Mouse (Mus musculus): Measurements from ENCODE around the gene Lmna. TPM values are rescaled to one million over a fixed set of nuclear protein-coding genes. Genes with fewer than 3 reads are reported as not detected.
A peak's percentile ranks its signal among the peaks of the same experiment; 100 is the strongest.

Lmna gene
- 51.0 and 59.7 TPM in 2 replicates for polyA plus RNA-seq (2015; fragmentation: Nextera tagmentation; extraction: Ambion mirVana)

- Histone ChIP-seq H3K4me2 (ENCODE audit: low read length) (peak within 1 kb of the TSS; percentile 67), H3K9me3 (replicated peaks; ENCODE audit: control insufficient read depth, low read length, poor library complexity, severe bottlenecking) (no peaks in the 10 kb centered on the region), H3K27me3 (ENCODE audit: control insufficient read depth, insufficient read depth, low read depth, low read length) (no peaks in the 10 kb centered on the region), H3K36me3 (ENCODE audit: control insufficient read depth, insufficient read depth, low read length) (no peaks in the 10 kb centered on the region), H3K4me1 (ENCODE audit: control insufficient read depth, insufficient read depth, low read length) (peaks cover 20% of the 10 kb centered on the region), H3K27ac (ENCODE audit: low read length) (peak within 1 kb of the TSS; percentile 91), H3K4me3 (ENCODE audit: low read depth, low read length) (peak within 1 kb of the TSS; percentile 39), H3K9ac (ENCODE audit: low read depth, low read length) (peak within 1 kb of the TSS; percentile 66)
- ATAC-seq = peak; percentile 96
- WGBS = under 1% methylated on average over 29 of the region's 31 CpGs
These were observed at the start of gene Lmna for GRCm38 (mm10) chr3:88509692-88510420. Lmna (minus strand) TSS chr3:88509956.

- Histone ChIP-seq H3K4me3 (ENCODE audit: low read depth, low read length) (no peak overlapping the region), H3K9ac (ENCODE audit: low read depth, low read length) (no peak overlapping the region), H3K9me3 (replicated peaks; ENCODE audit: control insufficient read depth, low read length, poor library complexity, severe bottlenecking) (no peaks in the 10 kb centered on the region), H3K27me3 (ENCODE audit: control insufficient read depth, insufficient read depth, low read depth, low read length) (no peaks in the 10 kb centered on the region), H3K4me1 (ENCODE audit: control insufficient read depth, insufficient read depth, low read length) (peaks cover 19% of the 10 kb centered on the region), H3K27ac (ENCODE audit: low read length) (no peak overlapping the region), H3K4me2 (ENCODE audit: low read length) (no peak overlapping the region), H3K36me3 (ENCODE audit: control insufficient read depth, insufficient read depth, low read length) (peaks cover 29% of the 10 kb centered on the region)
- no peak for ATAC-seq
- WGBS = 93% methylated on average over 8 of the region's 8 CpGs
These were observed 46.9 kb upstream of the Lmna start for GRCm38 (mm10) chr3:88556616-88557015.

- 0 out of 2 replicates have a peak overlapping the region, but pooled peaks have one; percentile 28 for H3K9ac ChIP-seq (ENCODE audit: low read depth, low read length)
- H3K27me3 ChIP-seq (ENCODE audit: control insufficient read depth, insufficient read depth, low read depth, low read length) = no peaks in the 10 kb centered on the region
- H3K4me2 ChIP-seq (ENCODE audit: low read length) = no peak overlapping the region
- WGBS = 97% methylated on average over 6 of the region's 6 CpGs
- H3K27ac ChIP-seq (ENCODE audit: low read length) = no peak overlapping the region
- no peak for ATAC-seq
- no peak overlapping the region for H3K4me3 ChIP-seq (ENCODE audit: low read depth, low read length)
- peaks cover 26% of the 10 kb centered on the region for H3K4me1 ChIP-seq (ENCODE audit: control insufficient read depth, insufficient read depth, low read length)
- H3K36me3 ChIP-seq (ENCODE audit: control insufficient read depth, insufficient read depth, low read length) = peaks cover 25% of the 10 kb centered on the region
- no peaks in the 10 kb centered on the region for H3K9me3 ChIP-seq (replicated peaks; ENCODE audit: control insufficient read depth, low read length, poor library complexity, severe bottlenecking)
These were observed 46.0 kb upstream of the Lmna start for GRCm38 (mm10) chr3:88555731-88556130.

- Histone ChIP-seq H3K4me1 (ENCODE audit: control insufficient read depth, insufficient read depth, low read length) (peaks cover 26% of the 10 kb centered on the region), H3K4me3 (ENCODE audit: low read depth, low read length) (peak overlapping the region; percentile 90; the same call in 1 of the 2 replicates), H3K9ac (ENCODE audit: low read depth, low read length) (peak overlapping the region; percentile 28; the same call in 1 of the 2 replicates), H3K27ac (ENCODE audit: low read length) (no peak overlapping the region; the same call in 1 of the 2 replicates), H3K27me3 (ENCODE audit: control insufficient read depth, insufficient read depth, low read depth, low read length) (no peaks in the 10 kb centered on the region), H3K4me2 (ENCODE audit: low read length) (peak overlapping the region; percentile 88), H3K36me3 (ENCODE audit: control insufficient read depth, insufficient read depth, low read length) (peaks cover 21% of the 10 kb centered on the region), H3K9me3 (replicated peaks; ENCODE audit: control insufficient read depth, low read length, poor library complexity, severe bottlenecking) (no peaks in the 10 kb centered on the region)
- WGBS = 88% methylated on average over 5 of the region's 5 CpGs
- ATAC-seq = no peak
These were observed 45.4 kb upstream of the Lmna start for GRCm38 (mm10) chr3:88555069-88555605.

- H3K9ac ChIP-seq (ENCODE audit: low read depth, low read length) = peak overlapping the region; percentile 96
- H3K9me3 ChIP-seq (replicated peaks; ENCODE audit: control insufficient read depth, low read length, poor library complexity, severe bottlenecking) = no peaks in the 10 kb centered on the region
- peaks cover 11% of the 10 kb centered on the region for H3K36me3 ChIP-seq (ENCODE audit: control insufficient read depth, insufficient read depth, low read length)
- WGBS = under 1% methylated on average over 39 of the region's 41 CpGs
- peak overlapping the region; percentile 88 for H3K4me2 ChIP-seq (ENCODE audit: low read length)
- peak; percentile 22 for ATAC-seq
- peak overlapping the region; percentile 90 for H3K4me3 ChIP-seq (ENCODE audit: low read depth, low read length)
- peaks cover 26% of the 10 kb centered on the region for H3K4me1 ChIP-seq (ENCODE audit: control insufficient read depth, insufficient read depth, low read length)
- H3K27ac ChIP-seq (ENCODE audit: low read length) = peak overlapping the region; percentile 93
- H3K27me3 ChIP-seq (ENCODE audit: control insufficient read depth, insufficient read depth, low read depth, low read length) = no peaks in the 10 kb centered on the region
These were observed 44.3 kb upstream of the Lmna start for GRCm38 (mm10) chr3:88553880-88554586.

GRCm38 (mm10) chr3:88553525-88553879 is 43.7 kb upstream of the Lmna start, which contains the start of gene Ubqln4:
Ubqln4 (plus strand) TSS chr3:88553758.
- Histone ChIP-seq H3K27me3 (ENCODE audit: control insufficient read depth, insufficient read depth, low read depth, low read length) (no peaks in the 10 kb centered on the region), H3K36me3 (ENCODE audit: control insufficient read depth, insufficient read depth, low read length) (peaks cover 9% of the 10 kb centered on the region), H3K9me3 (replicated peaks; ENCODE audit: control insufficient read depth, low read length, poor library complexity, severe bottlenecking) (no peaks in the 10 kb centered on the region), H3K4me2 (ENCODE audit: low read length) (peak within 1 kb of the TSS; percentile 88), H3K9ac (ENCODE audit: low read depth, low read length) (peak within 1 kb of the TSS; percentile 96), H3K4me3 (ENCODE audit: low read depth, low read length) (peak within 1 kb of the TSS; percentile 90), H3K27ac (ENCODE audit: low read length) (peak within 1 kb of the TSS; percentile 93), H3K4me1 (ENCODE audit: control insufficient read depth, insufficient read depth, low read length) (peaks cover 26% of the 10 kb centered on the region)
- under 1% methylated on average over 33 of the region's 37 CpGs for WGBS
- peak; percentile 89 for ATAC-seq

GRCm38 (mm10) chr3:88552676-88553524 is 43.1 kb upstream of the Lmna start, which contains the start of gene Lamtor2:
Lamtor2 (minus strand) TSS chr3:88553074.
- Histone ChIP-seq H3K36me3 (ENCODE audit: control insufficient read depth, insufficient read depth, low read length) (peaks cover 9% of the 10 kb centered on the region), H3K27ac (ENCODE audit: low read length) (peak within 1 kb of the TSS; percentile 93), H3K9ac (ENCODE audit: low read depth, low read length) (peak within 1 kb of the TSS; percentile 96), H3K4me2 (ENCODE audit: low read length) (peak within 1 kb of the TSS; percentile 88), H3K9me3 (replicated peaks; ENCODE audit: control insufficient read depth, low read length, poor library complexity, severe bottlenecking) (no peaks in the 10 kb centered on the region), H3K27me3 (ENCODE audit: control insufficient read depth, insufficient read depth, low read depth, low read length) (no peaks in the 10 kb centered on the region), H3K4me1 (ENCODE audit: control insufficient read depth, insufficient read depth, low read length) (peaks cover 26% of the 10 kb centered on the region), H3K4me3 (ENCODE audit: low read depth, low read length) (peak within 1 kb of the TSS; percentile 90)
- WGBS = under 1% methylated on average over 48 of the region's 48 CpGs
- peak; percentile 93 for ATAC-seq

GRCm38 (mm10) chr3:88552082-88552645 is 42.4 kb upstream of the Lmna start:
- no peaks in the 10 kb centered on the region for H3K27me3 ChIP-seq (ENCODE audit: control insufficient read depth, insufficient read depth, low read depth, low read length)
- ATAC-seq = no peak
- H3K36me3 ChIP-seq (ENCODE audit: control insufficient read depth, insufficient read depth, low read length) = peaks cover 7% of the 10 kb centered on the region
- peak overlapping the region; percentile 93 for H3K27ac ChIP-seq (ENCODE audit: low read length)
- peak overlapping the region; percentile 90 for H3K4me3 ChIP-seq (ENCODE audit: low read depth, low read length)
- WGBS = 28% methylated on average over 16 of the region's 16 CpGs
- H3K4me2 ChIP-seq (ENCODE audit: low read length) = peak overlapping the region; percentile 88
- H3K4me1 ChIP-seq (ENCODE audit: control insufficient read depth, insufficient read depth, low read length) = peaks cover 26% of the 10 kb centered on the region
- H3K9ac ChIP-seq (ENCODE audit: low read depth, low read length) = peak overlapping the region; percentile 96
- H3K9me3 ChIP-seq (replicated peaks; ENCODE audit: control insufficient read depth, low read length, poor library complexity, severe bottlenecking) = no peaks in the 10 kb centered on the region
